Mouse (Mus musculus) gastrocnemius, postnatal 36 days (tissue): ENCODE measurements around the gene Asb10. TPM values are rescaled to one million over a fixed set of nuclear protein-coding genes. Genes with fewer than 3 reads are reported as not detected.
A peak's percentile ranks its signal among the peaks of the same experiment; 100 is the strongest.

Experiments used
- DNase-seq, 2 experiments: peaks; one replicate each; pipeline ENCODE4 v3.0.0; 2022
- intact Hi-C: fragments of 180-260 bp; cut with DNase I; formaldehyde crosslinking; loops from one replicate; pipeline ENCODE4 v1.15.1; 2025
- total RNA-seq, 2 experiments: library from RNA; stranded (reverse); gene quantifications; 2 replicates each; pipeline ENCODE4 v1.2.3; 2021

Gene Asb10
- total RNA-seq, 2 experiments from 2014 or later, result 72.9 to 76.9 TPM

- intact Hi-C loops, result no loop called here
These were observed 41.7 kb downstream of the Asb10 start for GRCm38 (mm10) chr5:24499113-24499512.

GRCm38 (mm10) chr5:24497526-24497925 lies 43.3 kb downstream of the Asb10 start:
- no peak for DNase-seq
- intact Hi-C loops, result no loop called here

More at GRCm38 (mm10) chr5:24499113-24499512, 41.7 kb downstream of the Asb10 start:
- DNase-seq, result no peak

- DNase-seq, result no peak
- intact Hi-C loops, result no loop called here
These were observed 44.0 kb downstream of the Asb10 start for GRCm38 (mm10) chr5:24496756-24497155.

- intact Hi-C loops, result no loop called here
These were observed 45.8 kb downstream of the Asb10 start for GRCm38 (mm10) chr5:24495019-24495418.

GRCm38 (mm10) chr5:24492546-24493285 lies 48.1 kb downstream of the Asb10 start:
- DNase-seq, result no peak
- intact Hi-C loops, result no loop called here

More at GRCm38 (mm10) chr5:24495019-24495418, 45.8 kb downstream of the Asb10 start:
- no peak for DNase-seq

GRCm38 (mm10) chr5:24490413-24490920 lies 50.3 kb downstream of the Asb10 start:
- intact Hi-C loops, result no loop called here
- no peak for DNase-seq

GRCm38 (mm10) chr5:24486738-24487137 lies 54.0 kb downstream of the Asb10 start:
- intact Hi-C loops, result no loop called here
- no peak for DNase-seq

- peak; percentile 85 to 90 for DNase-seq
- intact Hi-C loops, result no loop called here
These were observed 54.7 kb downstream of the Asb10 start for GRCm38 (mm10) chr5:24486097-24486496.

GRCm38 (mm10) chr5:24484963-24485362 lies 55.8 kb downstream of the Asb10 start:
- intact Hi-C loops, result loop anchor here (5.0 kb wide), 1 partner anchor 47 kb away; no protein-coding TSS in a partner anchor

GRCm38 (mm10) chr5:24483326-24483725 lies 57.5 kb downstream of the Asb10 start:
- peak in 1 of 2 experiments; percentile 52 for DNase-seq
- intact Hi-C loops, result loop anchor here (5.0 kb wide), 1 partner anchor 49 kb away; no protein-coding TSS in a partner anchor

More at GRCm38 (mm10) chr5:24484963-24485362, 55.8 kb downstream of the Asb10 start:
- no peak for DNase-seq

Other genes with a start within 250 kb of the Asb10 start
- gene Kcnh2, start 189.4 kb downstream of the Asb10 start, total RNA-seq, result 1 to 10 TPM; 2.2 to 2.6 TPM
- 1 to 10 TPM; 4.9 to 5.4 TPM for gene Nos3, start 176.2 kb downstream of the Asb10 start, total RNA-seq
- not detected for gene Atg9b, start 148.8 kb downstream of the Asb10 start, total RNA-seq
- gene Abcb8, start 147.3 kb downstream of the Asb10 start, total RNA-seq, result 10 to 100 TPM; 37.6 to 38.0 TPM
- gene Asic3, start 127.6 kb downstream of the Asb10 start, total RNA-seq, result under 1 TPM in 1 of 2 experiments, not detected in 1; 0.25 TPM
- 10 to 100 TPM; 11.3 to 12.0 TPM for gene Cdk5, start 117.4 kb downstream of the Asb10 start, total RNA-seq
- 10 to 100 TPM; 14.7 to 15.5 TPM for gene Slc4a2, start 117.1 kb downstream of the Asb10 start, total RNA-seq
- 100 to 1,000 TPM; 179 to 183 TPM for gene Fastk, start 95.7 kb downstream of the Asb10 start, total RNA-seq
- gene Tmub1, start 93.1 kb downstream of the Asb10 start, total RNA-seq, result 10 to 100 TPM; 14.9 to 15.8 TPM
- 10 to 100 TPM; 59.6 to 63.2 TPM for gene Agap3, start 88.8 kb downstream of the Asb10 start, total RNA-seq
- not detected for gene Gbx1, start 13.8 kb downstream of the Asb10 start, total RNA-seq
- not detected for gene 4931409K22Rik, start 15.8 kb upstream of the Asb10 start, total RNA-seq
- 100 to 1,000 TPM in 1 of 2 experiments, 10 to 100 TPM in 1; 94.7 to 104 TPM for gene Abcf2, start 36.5 kb upstream of the Asb10 start, total RNA-seq
- 10 to 100 TPM in 1 of 2 experiments, 1 to 10 TPM in 1; 7.2 to 10.8 TPM for gene Chpf2, start 45.8 kb upstream of the Asb10 start, total RNA-seq
- 100 to 1,000 TPM; 167 to 178 TPM for gene Smarcd3, start 83.4 kb upstream of the Asb10 start, total RNA-seq
- gene Nub1, start 144.6 kb upstream of the Asb10 start, total RNA-seq, result 10 to 100 TPM; 23.1 to 29.0 TPM
- not detected for gene Wdr86, start 189.7 kb upstream of the Asb10 start, total RNA-seq
- gene Crygn, start 217.0 kb upstream of the Asb10 start, total RNA-seq, result 1 to 10 TPM in 1 of 2 experiments, not detected in 1; 3.2 TPM